Mouse (Mus musculus): Measurements from ENCODE around the gene Aldh1a7. TPM values are rescaled to one million over a fixed set of nuclear protein-coding genes. Genes with fewer than 3 reads are reported as not detected.
"Not testable (repeated sequence)": the region's sequence is repeated elsewhere in the genome, so short reads cannot be mapped to it uniquely, and the experiment has no call there.

Aldh1a7 gene
- polyA plus RNA-seq, 1 experiment, result 1.2 TPM

DNA sequence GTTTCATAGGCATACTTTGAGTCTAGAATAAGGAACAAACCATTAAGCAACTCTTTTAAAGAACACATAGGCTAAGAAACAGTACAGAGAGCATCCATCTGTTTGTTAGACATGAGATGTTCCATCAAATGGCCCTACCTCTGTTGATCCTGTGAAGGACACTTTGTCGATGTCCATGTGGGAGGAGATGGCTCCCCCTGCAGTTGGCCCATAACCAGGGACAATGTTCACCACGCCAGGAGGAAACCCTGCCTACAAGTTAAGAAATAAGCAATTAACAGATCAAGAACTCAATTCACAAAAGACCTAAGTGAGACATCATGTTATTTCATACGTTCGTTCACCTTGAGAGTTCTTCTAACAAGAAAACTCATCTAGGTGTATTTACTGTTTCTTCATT lies 12.8 kb downstream of the Aldh1a7 start:
- no peak for DNase-seq (ENCODE audit: low read depth)
- TF ChIP-seq CTCF (IDR thresholded peaks at IDR 0.05; ENCODE audit: borderline replicate concordance, extremely low read depth, insufficient read depth, insufficient read length), result no peak
- no peak for TF ChIP-seq POLR2A (IDR thresholded peaks at IDR 0.05; ENCODE audit: borderline replicate concordance, extremely low read depth, insufficient read depth, insufficient read length, poor library complexity, severe bottlenecking)

DNA sequence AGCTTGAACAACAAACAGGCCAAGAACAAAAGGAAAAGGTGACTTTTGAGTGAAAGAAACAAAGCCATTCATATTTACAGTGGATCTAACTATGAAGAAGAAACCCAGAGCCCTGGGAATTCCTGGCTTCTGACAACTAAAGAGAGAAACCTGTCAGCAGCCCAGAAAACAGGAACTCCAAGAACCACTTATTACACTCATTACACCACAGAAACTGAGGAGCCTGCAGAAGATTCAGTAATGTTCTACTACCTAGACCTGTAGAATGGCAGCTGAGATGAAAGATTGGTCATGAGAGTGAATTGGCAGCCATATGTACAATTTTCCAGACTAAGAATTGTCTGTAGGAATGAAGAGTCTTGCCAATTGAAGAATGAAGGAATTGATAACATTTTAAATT lies 20.2 kb downstream of the Aldh1a7 start:
- TF ChIP-seq CTCF (IDR thresholded peaks at IDR 0.05; ENCODE audit: borderline replicate concordance, extremely low read depth, insufficient read depth, insufficient read length) (no peak), POLR2A (IDR thresholded peaks at IDR 0.05; ENCODE audit: borderline replicate concordance, extremely low read depth, insufficient read depth, insufficient read length, poor library complexity, severe bottlenecking) (no peak)
- DNase-seq (ENCODE audit: low read depth), result no peak

DNA sequence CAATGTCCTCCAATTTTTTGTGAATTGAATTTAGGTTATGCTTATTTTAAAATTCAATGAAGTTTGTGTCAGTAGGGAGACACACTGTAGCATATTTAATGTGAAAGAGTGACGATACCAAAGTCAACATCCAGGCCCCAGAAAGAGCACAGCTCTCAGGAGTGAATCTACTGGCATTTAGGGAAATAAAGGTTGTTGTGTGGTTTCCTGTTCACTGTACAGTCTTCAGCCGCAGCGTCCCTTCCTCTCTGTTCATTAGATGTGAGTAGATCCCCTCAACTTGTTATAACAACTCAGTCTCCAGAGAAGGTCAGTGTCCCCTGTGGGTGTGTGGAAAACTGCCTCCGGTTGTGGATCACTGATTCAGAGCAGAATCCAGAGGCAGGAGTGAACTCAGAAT lies 20.6 kb downstream of the Aldh1a7 start:
- no peak for DNase-seq (ENCODE audit: low read depth)
- TF ChIP-seq POLR2A (IDR thresholded peaks at IDR 0.05; ENCODE audit: borderline replicate concordance, extremely low read depth, insufficient read depth, insufficient read length, poor library complexity, severe bottlenecking) (no peak), CTCF (IDR thresholded peaks at IDR 0.05; ENCODE audit: borderline replicate concordance, extremely low read depth, insufficient read depth, insufficient read length) (no peak)

DNA sequence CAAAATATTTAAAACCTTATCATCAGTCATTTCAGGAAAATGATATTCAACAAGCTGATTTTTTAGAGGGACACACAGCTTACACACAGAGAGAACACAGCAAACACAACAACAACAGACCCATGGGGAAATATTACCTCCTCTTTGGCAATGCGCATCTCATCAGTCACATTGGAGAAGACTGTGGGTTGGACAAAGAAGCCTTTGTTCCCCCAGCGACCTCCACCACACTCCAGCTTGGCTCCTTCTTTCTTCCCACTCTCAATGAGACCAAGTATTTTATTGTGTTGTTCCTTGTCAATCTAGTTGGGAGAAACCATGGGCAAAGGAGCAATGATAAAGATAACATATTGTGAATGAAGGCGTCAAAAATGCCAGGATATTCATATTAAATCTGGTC lies 25.3 kb downstream of the Aldh1a7 start:
- DNase-seq (ENCODE audit: low read depth), result peak; percentile 43
- TF ChIP-seq POLR2A (IDR thresholded peaks at IDR 0.05; ENCODE audit: borderline replicate concordance, extremely low read depth, insufficient read depth, insufficient read length, poor library complexity, severe bottlenecking), result no peak
- no peak for TF ChIP-seq CTCF (IDR thresholded peaks at IDR 0.05; ENCODE audit: borderline replicate concordance, extremely low read depth, insufficient read depth, insufficient read length)

DNA sequence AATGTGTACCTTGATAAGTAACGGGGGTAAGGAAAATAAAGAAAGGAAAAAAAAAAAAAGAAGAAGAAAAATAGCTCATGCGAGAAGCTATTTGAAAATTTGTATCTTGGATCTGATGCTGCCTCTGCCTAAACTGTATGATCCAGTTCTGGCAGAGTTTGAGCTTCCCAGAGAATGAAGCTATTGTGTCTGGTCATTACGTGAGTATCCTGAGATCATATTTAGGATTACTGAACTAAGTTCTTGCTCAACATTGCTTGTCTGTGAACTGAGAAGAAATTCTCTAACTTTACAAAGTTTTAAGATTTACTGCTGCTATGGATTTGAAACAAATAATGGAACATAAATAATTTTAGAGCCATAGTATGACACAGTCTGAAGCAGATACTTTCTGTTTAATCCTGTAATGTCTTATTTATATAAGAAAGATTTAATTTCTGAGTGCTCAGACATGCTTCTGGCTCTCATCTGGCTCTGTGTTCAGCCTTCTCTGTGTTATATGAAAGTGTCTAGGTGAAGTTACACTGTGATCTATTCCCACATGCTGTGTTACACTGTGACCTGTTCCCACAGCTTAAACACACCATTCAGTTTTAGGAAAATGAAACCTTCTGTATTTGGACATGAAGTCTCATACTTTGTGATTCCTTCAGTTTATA lies 49.5 kb downstream of the Aldh1a7 start:
- DNase-seq (ENCODE audit: low read depth), result no peak
- TF ChIP-seq POLR2A (IDR thresholded peaks at IDR 0.05; ENCODE audit: borderline replicate concordance, extremely low read depth, insufficient read depth, insufficient read length, poor library complexity, severe bottlenecking) (no peak), CTCF (IDR thresholded peaks at IDR 0.05; ENCODE audit: borderline replicate concordance, extremely low read depth, insufficient read depth, insufficient read length) (no peak)

DNA sequence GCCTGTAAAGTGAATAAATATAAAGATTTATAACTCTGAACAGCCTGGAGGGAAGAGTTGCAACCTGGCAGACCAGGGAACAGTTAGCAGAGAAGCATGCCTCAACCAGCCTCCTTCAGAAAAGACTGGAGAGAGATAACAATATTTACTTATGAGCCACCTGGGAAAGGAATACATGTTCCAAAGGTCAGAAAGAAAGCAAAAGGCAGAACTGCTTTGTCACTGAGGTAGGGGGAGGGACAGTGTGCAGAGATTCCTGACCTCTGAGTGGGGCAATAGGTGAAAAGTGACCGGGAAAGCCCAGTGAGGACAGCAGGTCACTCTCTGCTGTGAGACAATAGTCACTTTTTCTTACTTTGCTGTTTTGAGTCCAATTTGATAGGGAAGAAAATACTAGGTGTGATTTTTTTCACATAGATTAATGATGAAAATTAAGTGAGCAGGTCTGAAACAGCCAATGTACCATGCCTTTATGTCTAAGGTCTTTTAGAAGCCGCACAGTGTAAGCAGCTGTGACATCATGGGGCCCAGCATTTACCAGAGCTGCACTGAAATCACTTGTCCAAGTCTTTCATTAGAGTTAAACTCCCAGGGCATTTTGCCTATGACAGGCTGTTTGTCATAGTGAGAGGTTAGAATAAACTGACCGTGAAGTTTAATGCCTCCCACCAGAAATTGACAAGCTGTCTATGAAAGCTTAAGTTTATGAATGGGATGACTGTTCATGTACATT lies 73.1 kb downstream of the Aldh1a7 start:
- TF ChIP-seq CTCF (IDR thresholded peaks at IDR 0.05; ENCODE audit: borderline replicate concordance, extremely low read depth, insufficient read depth, insufficient read length) (no peak), POLR2A (IDR thresholded peaks at IDR 0.05; ENCODE audit: borderline replicate concordance, extremely low read depth, insufficient read depth, insufficient read length, poor library complexity, severe bottlenecking) (no peak)
- no peak for DNase-seq (ENCODE audit: low read depth)

DNA sequence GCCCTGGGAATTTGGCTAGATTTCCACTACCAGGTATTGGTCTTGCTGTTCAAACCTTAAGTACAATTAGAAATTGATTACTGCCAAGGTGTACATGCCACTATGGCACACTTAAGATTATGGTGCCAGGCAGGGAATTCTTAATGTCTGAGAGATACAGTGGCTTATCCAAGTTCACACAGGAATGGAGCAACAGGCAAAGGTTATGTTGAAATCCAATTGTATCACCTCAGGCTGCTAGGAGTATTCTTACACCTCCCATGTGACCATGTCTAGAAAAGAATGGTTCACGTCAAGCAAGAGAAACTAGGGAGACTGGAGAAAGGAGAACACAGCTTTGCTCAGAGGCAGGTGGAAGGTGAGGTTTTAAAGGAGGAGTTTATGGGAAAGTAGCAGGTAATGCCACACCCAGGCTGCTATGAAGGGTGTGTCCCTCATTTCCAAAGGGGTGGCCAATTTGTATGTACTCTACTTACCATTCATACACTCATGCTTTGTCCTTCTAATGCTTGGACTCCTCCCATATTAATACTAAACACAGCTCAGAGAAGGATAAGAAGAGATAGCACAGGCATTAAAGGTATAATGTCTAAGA lies 74.2 kb downstream of the Aldh1a7 start:
- no peak for TF ChIP-seq POLR2A (IDR thresholded peaks at IDR 0.05; ENCODE audit: borderline replicate concordance, extremely low read depth, insufficient read depth, insufficient read length, poor library complexity, severe bottlenecking)
- no peak for TF ChIP-seq CTCF (IDR thresholded peaks at IDR 0.05; ENCODE audit: borderline replicate concordance, extremely low read depth, insufficient read depth, insufficient read length)
- DNase-seq (ENCODE audit: low read depth), result no peak

DNA sequence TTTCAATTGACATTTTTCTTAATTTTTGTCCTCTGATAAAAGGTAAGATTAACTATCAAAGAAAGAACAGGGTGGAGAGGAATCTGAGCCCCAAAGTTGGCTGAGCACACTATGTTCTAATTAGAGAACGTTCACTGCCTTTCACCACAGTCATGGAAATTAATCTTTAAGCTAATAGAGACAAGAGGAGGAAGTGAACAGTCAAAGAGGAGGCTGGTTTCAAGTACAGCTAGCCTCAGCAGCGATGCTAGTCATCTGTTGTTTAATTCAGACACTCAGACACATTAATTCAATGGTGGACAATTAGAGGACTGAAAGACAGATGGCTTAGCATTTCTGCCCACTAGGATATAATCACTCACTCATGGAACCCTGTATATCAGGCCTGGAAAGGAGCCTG lies 77.4 kb downstream of the Aldh1a7 start:
- TF ChIP-seq POLR2A (IDR thresholded peaks at IDR 0.05; ENCODE audit: borderline replicate concordance, extremely low read depth, insufficient read depth, insufficient read length, poor library complexity, severe bottlenecking) (no peak), CTCF (IDR thresholded peaks at IDR 0.05; ENCODE audit: borderline replicate concordance, extremely low read depth, insufficient read depth, insufficient read length) (no peak)
- DNase-seq (ENCODE audit: low read depth), result peak; percentile 72

DNA sequence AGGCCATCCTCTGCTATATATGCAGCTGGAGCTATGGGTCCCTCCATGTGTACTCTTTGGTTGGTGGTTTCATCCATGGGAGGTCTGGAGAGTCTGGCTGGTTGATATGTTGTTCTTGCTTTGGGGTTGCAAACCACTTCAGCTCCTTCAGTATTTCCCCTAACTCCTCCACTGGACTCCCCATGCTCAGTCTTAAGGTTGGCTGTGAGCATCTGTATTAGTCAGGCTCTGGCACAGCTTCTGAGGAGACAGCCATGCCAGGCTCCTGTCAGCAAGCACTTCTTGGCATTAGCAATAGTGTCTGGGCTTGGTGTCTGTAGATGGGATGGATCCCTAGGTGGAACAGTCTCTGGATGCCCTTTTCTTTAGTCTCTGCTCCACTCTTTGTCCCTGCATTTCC lies 79.9 kb downstream of the Aldh1a7 start:
- DNase-seq (ENCODE audit: low read depth), result not testable (repeated sequence)

DNA sequence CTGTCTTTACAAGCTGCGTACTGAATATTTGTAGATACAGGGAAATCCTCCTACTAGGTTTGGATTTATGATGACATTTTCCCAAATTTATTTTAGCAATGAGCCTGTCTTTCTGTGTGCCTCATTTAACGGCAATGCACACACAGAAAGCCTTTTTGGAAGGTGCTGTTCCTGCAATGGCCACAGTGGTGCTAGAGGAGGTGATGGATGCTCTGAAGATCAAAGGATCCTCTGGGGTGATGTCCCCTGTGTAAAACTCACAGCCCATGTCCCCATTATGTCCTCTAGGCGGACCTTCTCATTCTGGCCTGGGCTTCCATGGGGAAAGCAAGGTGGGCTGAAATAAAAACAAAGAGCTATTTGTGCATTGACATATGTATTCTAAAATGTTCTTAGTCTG lies 83.0 kb downstream of the Aldh1a7 start:
- TF ChIP-seq CTCF (IDR thresholded peaks at IDR 0.05; ENCODE audit: borderline replicate concordance, extremely low read depth, insufficient read depth, insufficient read length) (peak; percentile 30; the same call in 1 of the 2 replicates), POLR2A (IDR thresholded peaks at IDR 0.05; ENCODE audit: borderline replicate concordance, extremely low read depth, insufficient read depth, insufficient read length, poor library complexity, severe bottlenecking) (no peak)
- DNase-seq (ENCODE audit: low read depth), result no peak

Other genes starting within 250 kb of the Aldh1a7 start
- 2.3 and 3.2 TPM in 2 replicates for gene Aldh1a1, start 234.8 kb downstream of the Aldh1a7 start, polyA plus RNA-seq (2012; rRNA removed)
- 0.08 and 0.10 TPM in 2 replicates for gene Tmc1, start 226.6 kb upstream of the Aldh1a7 start, polyA plus RNA-seq (2012; rRNA removed)